10 mouse cellular contexts compared by ENCODE assay signal in the genomic region with DNA sequence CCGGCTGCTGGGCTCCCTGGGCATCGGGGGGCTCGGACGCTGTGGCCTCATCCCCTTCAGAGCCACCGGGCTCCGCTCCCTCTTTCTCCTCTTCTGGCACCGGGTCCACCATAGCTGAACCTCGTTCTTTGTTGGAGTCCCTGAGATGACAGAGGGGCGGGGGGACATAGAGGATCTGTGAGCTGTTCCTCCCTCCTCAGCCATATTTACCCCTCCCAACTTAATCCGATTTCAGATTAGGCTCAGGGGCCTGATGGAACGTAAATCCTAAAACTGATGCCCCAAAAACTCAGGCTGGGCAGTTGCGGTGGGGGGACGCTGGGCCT. TPM values are rescaled to one million over a fixed set of nuclear protein-coding genes. Genes with fewer than 3 reads are reported as not detected.
DNase-seq lines count a peak whose midpoint lies in the region; ATAC-seq and TF ChIP-seq lines count a peak whose summit lies in the region.
"Had no signal": no experiment of that assay in that cellular context is flagged by ENCODE, and none has a peak within 500 bp of the region (broad histone marks: within the 10 kb centered on the region; RNA-seq: fewer than 3 reads in every experiment).

No protein-coding gene starts in this region.

- peak overlapping the region; percentile 99 for H3K4me2 ChIP-seq in heart, embryonic 14.5 days (ENCODE audit: low read length)
- H3K4me2 ChIP-seq in forebrain, embryonic 16.5 days (ENCODE audit: low read length) = peak overlapping the region; percentile 82
- H3K4me2 ChIP-seq in liver, postnatal 0 days (ENCODE audit: low read depth, low read length) = 0 out of 2 replicates have a peak overlapping the region, but pooled peaks have one; percentile 70

- no peak for DNase-seq in heart, adult 9 months (ENCODE audit: low spot score in 2 of 2)
- no peak for DNase-seq in ES-E14 (ENCODE audit: low read depth, low spot score)
- DNase-seq in liver, postnatal 0 days = no peak
- no peak for DNase-seq in urinary bladder, postnatal 14 days (ENCODE audit: low spot score)
- DNase-seq in natural killer cell, adult 2 months (ENCODE audit: low spot score in 2 of 2) = no peak
- DNase-seq in kidney, postnatal 10 days = no peak

- TF ChIP-seq EP300 in liver, postnatal 0 days (IDR thresholded peaks at IDR 0.05; ENCODE audit: low read depth) = no peak

- H3K4me3 ChIP-seq in heart, embryonic 14.5 days (ENCODE audit: control insufficient read depth in 1 of 2, insufficient read depth in 1 of 2, low read depth in 1 of 2, low read length in 2 of 2) = peak overlapping the region; percentile 54 to 59; a peak in 3 of 4 replicates
- H3K4me3 ChIP-seq in ES-E14 (ENCODE audit: insufficient read depth in 1 of 2, low read depth in 1 of 2, low read length in 2 of 2, poor library complexity in 1 of 2, severe bottlenecking in 1 of 2) = peak overlapping the region; percentile 71 to 83; a peak in 3 of 4 replicates
- H3K4me3 ChIP-seq in forebrain, embryonic 16.5 days (replicated peaks; ENCODE audit: low read length) = peak overlapping the region; percentile 82
- 0 out of 2 replicates have a peak overlapping the region, but pooled peaks have one; percentile 43 for H3K4me3 ChIP-seq in liver, postnatal 0 days (ENCODE audit: low read depth, low read length)

- in situ Hi-C loops in ES-E14 (cut with MboI; ENCODE audit: low sequenced_read_pairs in 2 of 2, unreplicated experiment in 2 of 2) = no loop called here

- no peak overlapping the region for H3K27ac ChIP-seq in heart, embryonic 14.5 days (replicated peaks in 1 of 2; ENCODE audit: control insufficient read depth in 1 of 2, insufficient read depth in 1 of 2, low read depth in 2 of 2, low read length in 2 of 2)
- no peak overlapping the region for H3K27ac ChIP-seq in ES-E14 (ENCODE audit: insufficient read depth, low read depth, low read length, poor library complexity, severe bottlenecking)
- peak overlapping the region; percentile 99 for H3K27ac ChIP-seq in forebrain, embryonic 16.5 days (ENCODE audit: low read length)
- H3K27ac ChIP-seq in liver, postnatal 0 days (ENCODE audit: low read depth) = no peak overlapping the region

- H3K36me3 ChIP-seq in heart, embryonic 14.5 days (ENCODE audit: control insufficient read depth, insufficient read depth, low read length) = no peaks in the 10 kb centered on the region
- no peaks in the 10 kb centered on the region for H3K36me3 ChIP-seq in ES-E14 (ENCODE audit: control insufficient read depth, insufficient read depth, low read length, poor library complexity, severe bottlenecking)
- peaks cover 43% of the 10 kb centered on the region for H3K36me3 ChIP-seq in forebrain, embryonic 16.5 days (ENCODE audit: control insufficient read depth, insufficient read depth)
- H3K36me3 ChIP-seq in liver, postnatal 0 days (replicated peaks; ENCODE audit: insufficient read depth, low read length) = no peaks in the 10 kb centered on the region

- no peaks in the 10 kb centered on the region for H3K9me3 ChIP-seq in heart, embryonic 14.5 days (ENCODE audit: control insufficient read depth, low read length)
- no peaks in the 10 kb centered on the region for H3K9me3 ChIP-seq in ES-E14 (ENCODE audit: control insufficient read depth, insufficient read depth, low read depth, low read length)
- H3K9me3 ChIP-seq in forebrain, embryonic 16.5 days (ENCODE audit: control insufficient read depth, low read length) = peaks cover 31% of the 10 kb centered on the region
- no peaks in the 10 kb centered on the region for H3K9me3 ChIP-seq in liver, postnatal 0 days (ENCODE audit: low read length)

- TF ChIP-seq CTCF in liver, postnatal 0 days (IDR thresholded peaks at IDR 0.05; ENCODE audit: low read depth) = no peak

- no peak for ATAC-seq in heart, embryonic 14.5 days (ENCODE audit: insufficient number of reproducible peaks, insufficient read depth, low FRiP score, low read depth)
- peak; percentile 7; the same call in 1 of the 2 replicates for ATAC-seq in forebrain, embryonic 16.5 days
- no peak for ATAC-seq in liver, postnatal 0 days

- H3K27me3 ChIP-seq in heart, embryonic 14.5 days (ENCODE audit: control insufficient read depth, insufficient read depth, low read length) = peaks cover 82% of the 10 kb centered on the region
- H3K27me3 ChIP-seq in forebrain, embryonic 16.5 days (replicated peaks; ENCODE audit: control insufficient read depth, insufficient read depth, low read length) = no peaks in the 10 kb centered on the region
- peaks cover 73% of the 10 kb centered on the region for H3K27me3 ChIP-seq in liver, postnatal 0 days (ENCODE audit: insufficient read depth, low read length)

- H3K9ac ChIP-seq in heart, embryonic 14.5 days (ENCODE audit: low read length) = no peak overlapping the region
- H3K9ac ChIP-seq in ES-E14 (ENCODE audit: insufficient read depth, low read depth, low read length, poor library complexity, severe bottlenecking) = no peak overlapping the region
- peak overlapping the region; percentile 99 for H3K9ac ChIP-seq in forebrain, embryonic 16.5 days (replicated peaks; ENCODE audit: low read depth, low read length)
- no peak overlapping the region for H3K9ac ChIP-seq in liver, postnatal 0 days (replicated peaks)

- WGBS in heart, embryonic 14.5 days = 10% methylated on average over 13 of the region's 13 CpGs
- 8% methylated on average over 13 of the region's 13 CpGs for WGBS in forebrain, embryonic 16.5 days
- 5% methylated on average over 13 of the region's 13 CpGs for WGBS in liver, postnatal 0 days (ENCODE audit: insufficient replicate concordance)

- H3K4me1 ChIP-seq in heart, embryonic 14.5 days (ENCODE audit: control insufficient read depth in 2 of 2, insufficient read depth in 2 of 2, low read length in 2 of 2) = peaks cover 11 to 26% of the 10 kb centered on the region in 2 experiments; a peak in 3 of 4 replicates
- peaks cover 2% of the 10 kb centered on the region in 2 experiments; a peak in 2 of 4 replicates for H3K4me1 ChIP-seq in ES-E14 (ENCODE audit: control insufficient read depth in 2 of 2, insufficient read depth in 2 of 2, low read length in 2 of 2, poor library complexity in 1 of 2)
- peaks cover 12% of the 10 kb centered on the region for H3K4me1 ChIP-seq in forebrain, embryonic 16.5 days (replicated peaks; ENCODE audit: control insufficient read depth, insufficient read depth, low read length)
- H3K4me1 ChIP-seq in liver, postnatal 0 days (ENCODE audit: insufficient read depth) = peaks cover 20% of the 10 kb centered on the region

TF ChIP-seq in ES-E14, 5 proteins besides CTCF, POLR2A, EP300 and RAD21:
- TF ChIP-seq HCFC1 (IDR thresholded peaks at IDR 0.05; ENCODE audit: borderline replicate concordance, insufficient read depth, low read length) (no peak), CHD2 (IDR thresholded peaks at IDR 0.05; ENCODE audit: low read depth, low read length) (no peak), ZC3H11A (IDR thresholded peaks at IDR 0.05; ENCODE audit: borderline replicate concordance, low read depth, low read length) (no peak), MAFK (IDR thresholded peaks at IDR 0.05; ENCODE audit: insufficient read depth, low read depth, low read length) (no peak), ZNF384 (IDR thresholded peaks at IDR 0.05; ENCODE audit: low read depth, low read length) (no peak)

RNA-seq across cellular contexts. Expression of gene Ccdc177, which starts 1.1 kb away (rescaled TPM):
- not detected in 2 replicates for polyA plus RNA-seq in heart, embryonic 14.5 days (2014; fragmentation: Nextera tagmentation; extraction: Ambion mirVana)
- 0.40 and 0.63 TPM in 2 replicates for total RNA-seq in ES-E14 (2012; rRNA removed)
- 4.3 and 4.5 TPM in 2 replicates for polyA plus RNA-seq in forebrain, embryonic 16.5 days (2015; fragmentation: Nextera tagmentation; extraction: Ambion mirVana)
- not detected in 2 replicates for polyA plus RNA-seq in liver, postnatal 0 days (2015; fragmentation: Nextera tagmentation; extraction: Ambion mirVana)
- total RNA-seq: CH12.LX; megakaryocyte-erythroid progenitor cell, adult 5-6 weeks had no signal

RNA-seq across cellular contexts. Expression of gene Susd6, which starts 31.0 kb away (rescaled TPM):
- 22.3 and 22.5 TPM in 2 replicates for polyA plus RNA-seq in heart, embryonic 14.5 days (2014; fragmentation: Nextera tagmentation; extraction: Ambion mirVana)
- total RNA-seq in ES-E14 (2012; rRNA removed) = 49.5 and 65.6 TPM in 2 replicates
- polyA plus RNA-seq in forebrain, embryonic 16.5 days (2015; fragmentation: Nextera tagmentation; extraction: Ambion mirVana) = 14.3 and 14.4 TPM in 2 replicates
- polyA plus RNA-seq in liver, postnatal 0 days (2015; fragmentation: Nextera tagmentation; extraction: Ambion mirVana) = 8.6 and 10.8 TPM in 2 replicates
